Mouse (Mus musculus): ENCODE measurements around the gene Pla2g4f.

Pla2g4f gene

GRCm38 (mm10) chr2:120281221-120281620, 32.7 kb downstream of the Pla2g4f start:
- no peak for DNase-seq (ENCODE audit: inconsistent ontology term)

- peak; percentile 25 for DNase-seq (ENCODE audit: inconsistent ontology term)
These were observed 34.0 kb downstream of the Pla2g4f start for GRCm38 (mm10) chr2:120279961-120280360.

GRCm38 (mm10) chr2:120276951-120277350, 37.0 kb downstream of the Pla2g4f start:
- DNase-seq (ENCODE audit: inconsistent ontology term): no peak

- DNase-seq (ENCODE audit: inconsistent ontology term): no peak
These were observed 45.3 kb downstream of the Pla2g4f start for GRCm38 (mm10) chr2:120268635-120269034.

- DNase-seq (ENCODE audit: inconsistent ontology term): no peak
These were observed 48.4 kb downstream of the Pla2g4f start for GRCm38 (mm10) chr2:120265523-120265922.

GRCm38 (mm10) chr2:120264858-120265257, 49.1 kb downstream of the Pla2g4f start:
- no peak for DNase-seq (ENCODE audit: inconsistent ontology term)

- no peak for DNase-seq (ENCODE audit: inconsistent ontology term)
These were observed 51.1 kb downstream of the Pla2g4f start for GRCm38 (mm10) chr2:120262876-120263275.

GRCm38 (mm10) chr2:120261346-120261745, 52.6 kb downstream of the Pla2g4f start:
- no peak for DNase-seq (ENCODE audit: inconsistent ontology term)

GRCm38 (mm10) chr2:120256259-120256658, 57.7 kb downstream of the Pla2g4f start:
- DNase-seq (ENCODE audit: inconsistent ontology term): no peak

- DNase-seq (ENCODE audit: inconsistent ontology term): no peak
These were observed 61.3 kb downstream of the Pla2g4f start for GRCm38 (mm10) chr2:120252644-120253043.
